Mouse (Mus musculus) liver, embryonic 14.5 days (tissue): ENCODE data around the gene Usp12. TPM values are rescaled to one million over a fixed set of nuclear protein-coding genes. Genes with fewer than 3 reads are reported as not detected.
A peak's percentile ranks its signal among the peaks of the same experiment; 100 is the strongest.

ENCODE experiments used
- ATAC-seq: fragments of 200-750 bp; cut with Nextera tagmentation; 2 replicates; pipeline ENCODE4 v1.8.0; 2017; ENCODE audit warnings: moderate number of reproducible peaks, mild to moderate bottlenecking, moderate library complexity; ENCODE audit not compliant: insufficient read depth
- DNase-seq, 3 experiments: peaks; one replicate each; pipeline ENCODE4 v3.0.0-alpha.2; 2012 to 2013; ENCODE audit warnings: low read depth in 3 of 3, low spot score in 3 of 3
- H3K27ac ChIP-seq: fragments of 300-500 bp; sonication (generic); 2 replicates; pipeline ENCODE4 v1.5.1; 2014; ENCODE audit warnings: moderate library complexity, mild to moderate bottlenecking, control low read depth, inconsistent platforms
- H3K27me3 ChIP-seq: fragments of 300-500 bp; sonication (generic); 2 replicates; pipeline ENCODE4 v1.6.1; 2014; ENCODE audit warnings: mild to moderate bottlenecking, low read length, moderate library complexity; ENCODE audit not compliant: control insufficient read depth, insufficient read depth
- H3K36me3 ChIP-seq: fragments of 300-500 bp; sonication (generic); replicated peaks from 2 replicates; pipeline ENCODE4 v1.6.1; 2014; ENCODE audit warnings: low read depth; ENCODE audit not compliant: control insufficient read depth, insufficient read depth
- H3K4me1 ChIP-seq, 2 experiments: fragments of 200-500 bp in 1 of 2; fragments of 300-500 bp in 1 of 2; sonication (generic) in 1 of 2; replicated peaks; 2 replicates each; pipeline ENCODE4 v1.6.1; 2012 to 2014; ENCODE audit warnings: antibody characterized with exemption in 1 of 2, inconsistent platforms in 1 of 2, low read length in 1 of 2; ENCODE audit not compliant: control insufficient read depth in 2 of 2, insufficient read depth in 2 of 2
- H3K4me2 ChIP-seq: fragments of 300-500 bp; sonication (generic); 2 replicates; pipeline ENCODE4 v1.6.1; 2014; ENCODE audit warnings: low read depth, mild to moderate bottlenecking, control low read depth, moderate library complexity
- H3K4me3 ChIP-seq, 2 experiments: fragments of 200-500 bp in 1 of 2; fragments of 300-500 bp in 1 of 2; sonication (generic) in 1 of 2; 2 replicates each; pipeline ENCODE4 v1.5.1; 2012 to 2014; ENCODE audit warnings: low read depth in 2 of 2, low read length in 2 of 2, mild to moderate bottlenecking in 2 of 2, control low read depth in 1 of 2, inconsistent platforms in 1 of 2, moderate library complexity in 1 of 2; ENCODE audit not compliant: insufficient read depth in 1 of 2
- H3K9ac ChIP-seq: fragments of 300-500 bp; sonication (generic); replicated peaks from 2 replicates; pipeline ENCODE4 v1.6.1; 2014; ENCODE audit warnings: mild to moderate bottlenecking, control low read depth, moderate library complexity
- H3K9me3 ChIP-seq: fragments of 300-500 bp; sonication (generic); 2 replicates; pipeline ENCODE4 v1.6.1; 2016; ENCODE audit warnings: low read length, mixed read lengths; ENCODE audit not compliant: control insufficient read depth
- CTCF ChIP-seq: IDR thresholded peaks from 2 replicates; pipeline ENCODE4 v1.5.1; 2016; ENCODE audit warnings: antibody characterized with exemption, low read depth, control low read depth
- EP300 ChIP-seq: IDR thresholded peaks from 2 replicates; pipeline ENCODE4 v1.6.1; 2016; ENCODE audit warnings: antibody characterized with exemption, low read depth
- WGBS: fragments of 180-500 bp; shearing (Covaris S2); extraction: QIAGEN DNeasy Blood & Tissue Kit; methylation state at CpG from one replicate; pipeline ENCODE4 v1.1.7; 2014; ENCODE audit not compliant: insufficient replicate concordance; 5-methylcytosine and 5-hydroxymethylcytosine counted together
- polyA plus RNA-seq, 2 experiments: library from polyadenylated mRNA; depleted of rRNA in 1 of 2; stranded (reverse) in 1 of 2; unstranded in 1 of 2; fragments of >200 nt; fragmentation: Nextera tagmentation in 1 of 2; extraction: Ambion mirVana in 1 of 2; gene quantifications; 2 replicates each; pipeline versions ENCODE4 v1.2.1 to v1.2.3; 2012 to 2014

The Usp12 gene
- polyA plus RNA-seq, 2 experiments = 4.9 to 7.0 TPM

- Histone ChIP-seq H3K27ac (no peak overlapping the region), H3K4me2 (peak overlapping the region; percentile 72), H3K27me3 (no peaks in the 10 kb centered on the region), H3K9me3 (no peaks in the 10 kb centered on the region), H3K4me3 (no peak overlapping the region; a peak in 1 of 4 replicates), H3K4me1 (peaks cover 29 to 45% of the 10 kb centered on the region in 2 experiments), H3K36me3 (no peaks in the 10 kb centered on the region), H3K9ac (no peak overlapping the region)
- WGBS = 66% methylated on average over 7 of the region's 7 CpGs
- ATAC-seq = no peak
- TF ChIP-seq EP300 (no peak), CTCF (no peak)
- DNase-seq = no peak
Observed at GRCm38 (mm10) chr5:146792140-146792791, 2.5 kb downstream of the Usp12 start.

GRCm38 (mm10) chr5:146790944-146791343 lies 3.9 kb downstream of the Usp12 start:
- TF ChIP-seq CTCF (no peak), EP300 (no peak)
- Histone ChIP-seq H3K27me3 (no peaks in the 10 kb centered on the region), H3K27ac (no peak overlapping the region), H3K36me3 (no peaks in the 10 kb centered on the region), H3K4me3 (no peak overlapping the region), H3K4me2 (no peak overlapping the region), H3K9ac (no peak overlapping the region), H3K9me3 (no peaks in the 10 kb centered on the region), H3K4me1 (peaks cover 29 to 46% of the 10 kb centered on the region in 2 experiments)
- ATAC-seq = no peak
- DNase-seq = no peak
- 87% methylated on average over 8 of the region's 8 CpGs for WGBS

- no peak overlapping the region; the same call in 1 of the 2 replicates for H3K4me2 ChIP-seq
- DNase-seq (no peak), ATAC-seq (no peak)
- WGBS = 30% methylated on average over 9 of the region's 9 CpGs
- H3K9me3 ChIP-seq = no peaks in the 10 kb centered on the region
- H3K36me3 ChIP-seq = no peaks in the 10 kb centered on the region
- H3K4me1 ChIP-seq = peaks cover 25 to 41% of the 10 kb centered on the region in 2 experiments
- no peak overlapping the region for H3K9ac ChIP-seq
- TF ChIP-seq CTCF (no peak), EP300 (no peak)
- no peaks in the 10 kb centered on the region for H3K27me3 ChIP-seq
- H3K27ac ChIP-seq = no peak overlapping the region
- no peak overlapping the region for H3K4me3 ChIP-seq
Observed at GRCm38 (mm10) chr5:146789413-146789812, 5.4 kb downstream of the Usp12 start.

GRCm38 (mm10) chr5:146786123-146786522 lies 8.7 kb downstream of the Usp12 start:
- peaks cover 5 to 28% of the 10 kb centered on the region in 2 experiments for H3K4me1 ChIP-seq
- H3K27ac ChIP-seq = no peak overlapping the region
- no peaks in the 10 kb centered on the region for H3K27me3 ChIP-seq
- no peaks in the 10 kb centered on the region for H3K9me3 ChIP-seq
- H3K9ac ChIP-seq = no peak overlapping the region
- DNase-seq (no peak), ATAC-seq (no peak)
- H3K36me3 ChIP-seq = no peaks in the 10 kb centered on the region
- 67% methylated on average over 8 of the region's 8 CpGs for WGBS
- TF ChIP-seq EP300 (no peak), CTCF (no peak)
- no peak overlapping the region for H3K4me3 ChIP-seq
- no peak overlapping the region for H3K4me2 ChIP-seq

GRCm38 (mm10) chr5:146783891-146784290 lies 10.9 kb downstream of the Usp12 start:
- H3K4me3 ChIP-seq = no peak overlapping the region
- 76% methylated on average over 10 of the region's 10 CpGs for WGBS
- H3K9ac ChIP-seq = no peak overlapping the region
- DNase-seq (no peak), ATAC-seq (no peak)
- H3K27me3 ChIP-seq = no peaks in the 10 kb centered on the region
- no peaks in the 10 kb centered on the region for H3K9me3 ChIP-seq
- no peak overlapping the region for H3K27ac ChIP-seq
- peaks cover 0 to 27% of the 10 kb centered on the region in 2 experiments; a peak in 3 of 4 replicates for H3K4me1 ChIP-seq
- no peaks in the 10 kb centered on the region for H3K36me3 ChIP-seq
- H3K4me2 ChIP-seq = no peak overlapping the region
- TF ChIP-seq CTCF (no peak), EP300 (no peak)
